Mouse (Mus musculus) erythroblast, embryonic 14.5 days (primary cell): ENCODE data around the gene Bad.

ENCODE experiments used
- GATA1 ChIP-seq: IDR thresholded peaks from 2 replicates; pipeline ENCODE4 v1.6.1; 2012; ENCODE audit warnings: low read length, inconsistent platforms, mixed read lengths
- TAL1 ChIP-seq: IDR thresholded peaks from 3 replicates; pipeline ENCODE4 v1.6.1; 2012; ENCODE audit warnings: low read length, inconsistent platforms, mixed read lengths

DNA sequence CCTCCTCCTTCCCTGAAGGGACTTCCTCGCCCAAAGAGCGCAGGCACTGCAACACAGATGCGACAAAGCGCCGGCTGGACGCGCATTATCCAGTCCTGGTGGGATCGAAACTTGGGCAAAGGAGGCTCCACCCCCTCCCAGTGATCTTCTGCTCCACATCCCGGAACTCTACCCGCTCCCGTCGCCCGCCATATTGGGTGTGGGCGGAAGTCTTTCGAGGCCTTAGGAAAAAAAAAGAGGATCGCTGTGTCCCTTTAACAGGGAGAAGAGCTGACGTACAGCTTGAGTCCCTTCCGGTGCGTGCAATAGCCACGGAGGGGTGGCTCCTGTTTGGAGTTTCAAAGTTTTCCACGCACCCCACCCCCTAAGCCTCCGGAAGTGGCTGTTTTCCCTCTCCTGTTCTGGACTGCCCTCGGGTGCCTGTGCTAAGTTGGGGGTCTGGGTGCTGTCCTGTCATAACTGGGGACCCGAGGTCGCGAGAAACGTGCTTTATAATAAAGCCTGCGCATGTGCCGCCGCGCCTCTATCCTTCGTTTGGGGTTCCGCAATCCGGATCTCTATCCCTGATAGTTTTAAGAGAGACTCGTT is 9.8 kb downstream of the Bad start:
- no peak for TF ChIP-seq GATA1
- TF ChIP-seq TAL1 = no peak
